24 mouse cellular contexts compared by ENCODE assay signal in genomic region chr2:164144541-164144940, GRCm38 (mm10). TPM values are rescaled to one million over a fixed set of nuclear protein-coding genes. Genes with fewer than 3 reads are reported as not detected.
A peak's percentile ranks its signal among the peaks of the same experiment; 100 is the strongest.
DNase-seq lines count a peak whose midpoint lies in the region; ATAC-seq and TF ChIP-seq lines count a peak whose summit lies in the region.
"Had no signal": no experiment of that assay in that cellular context is flagged by ENCODE, and none has a peak within 500 bp of the region (broad histone marks: within the 10 kb centered on the region; RNA-seq: fewer than 3 reads in every experiment).

No protein-coding gene starts in this region.

- H3K27me3 ChIP-seq in kidney, adult 2 months (replicated peaks; ENCODE audit: control insufficient read depth, insufficient read depth, low read length) = no peaks in the 10 kb centered on the region
- H3K27me3 ChIP-seq in kidney, embryonic 16.5 days (ENCODE audit: insufficient read depth, low read length) = no peaks in the 10 kb centered on the region
- H3K27me3 ChIP-seq in kidney, embryonic 14.5 days (ENCODE audit: control insufficient read depth, insufficient read depth, low read length) = no peaks in the 10 kb centered on the region
- H3K27me3 ChIP-seq: embryonic facial prominence, embryonic 13.5 days; forebrain, embryonic 12.5 days had no signal

- peaks cover 3% of the 10 kb centered on the region for H3K4me1 ChIP-seq in kidney, adult 2 months (ENCODE audit: control insufficient read depth, insufficient read depth, low read length)
- H3K4me1 ChIP-seq in kidney, embryonic 16.5 days (ENCODE audit: insufficient read depth, low read length) = peaks cover 8% of the 10 kb centered on the region
- no peaks in the 10 kb centered on the region for H3K4me1 ChIP-seq in kidney, embryonic 14.5 days (ENCODE audit: control insufficient read depth, insufficient read depth, low read length)

- peak overlapping the region; percentile 84 for H3K27ac ChIP-seq in kidney, adult 2 months (ENCODE audit: insufficient read depth, low read depth, low read length)
- H3K27ac ChIP-seq in kidney, embryonic 16.5 days (ENCODE audit: low read length) = peak overlapping the region; percentile 59
- H3K27ac ChIP-seq in kidney, embryonic 14.5 days (ENCODE audit: low read depth, low read length) = no peak overlapping the region
- H3K27ac ChIP-seq: embryonic facial prominence, embryonic 13.5 days; forebrain, embryonic 12.5 days; heart, embryonic 10.5 days; hindbrain, embryonic 14.5 days had no signal

- DNase-seq in adrenal gland, adult 2 months = peak; percentile 49
- DNase-seq in adrenal gland, adult 8-10 months = no peak
- peak; percentile 54 for DNase-seq in kidney, adult 2 months
- DNase-seq in kidney, postnatal 4 days = no peak
- DNase-seq: cerebellum, adult 18-20 months; cerebellum, adult 9-11 months; cerebellum, postnatal 36 days; gastrocnemius, postnatal 10 days; heart, adult 18-20 months; heart, postnatal 10 days; heart, postnatal 4 days had no signal

- no peaks in the 10 kb centered on the region for H3K36me3 ChIP-seq in kidney, adult 2 months (ENCODE audit: control insufficient read depth, insufficient read depth, low read length)
- no peaks in the 10 kb centered on the region for H3K36me3 ChIP-seq in kidney, embryonic 16.5 days (ENCODE audit: insufficient read depth, low read length)
- no peaks in the 10 kb centered on the region; the same call in 1 of the 2 replicates for H3K36me3 ChIP-seq in kidney, embryonic 14.5 days (ENCODE audit: control insufficient read depth, insufficient read depth, low read length)
- H3K36me3 ChIP-seq: forebrain, embryonic 12.5 days; heart, embryonic 10.5 days had no signal

- no peak for TF ChIP-seq CTCF in kidney, adult 2 months (conservative IDR thresholded peaks at IDR 0.05; ENCODE audit: insufficient read depth, insufficient read length, low read depth, low read length)

- H3K9ac ChIP-seq in kidney, embryonic 16.5 days (replicated peaks; ENCODE audit: low read length) = no peak overlapping the region
- H3K9ac ChIP-seq in kidney, embryonic 14.5 days (ENCODE audit: low read depth, low read length) = no peak overlapping the region
- H3K9ac ChIP-seq: embryonic facial prominence, embryonic 13.5 days; forebrain, embryonic 12.5 days; hindbrain, embryonic 14.5 days had no signal

- no peak overlapping the region for H3K4me2 ChIP-seq in kidney, embryonic 16.5 days (replicated peaks; ENCODE audit: low read depth, low read length)
- no peak overlapping the region for H3K4me2 ChIP-seq in kidney, embryonic 14.5 days (replicated peaks; ENCODE audit: low read depth, low read length)
- H3K4me2 ChIP-seq: embryonic facial prominence, embryonic 13.5 days; forebrain, embryonic 12.5 days; hindbrain, embryonic 14.5 days had no signal

- no peaks in the 10 kb centered on the region for H3K9me3 ChIP-seq in kidney, embryonic 16.5 days (ENCODE audit: low read length)
- no peaks in the 10 kb centered on the region for H3K9me3 ChIP-seq in kidney, embryonic 14.5 days (ENCODE audit: control insufficient read depth, low read length)
- H3K9me3 ChIP-seq: embryonic facial prominence, embryonic 13.5 days; forebrain, embryonic 12.5 days; heart, embryonic 10.5 days had no signal

- no peak overlapping the region for H3K4me3 ChIP-seq in kidney, adult 2 months (ENCODE audit: insufficient read depth, low read depth, low read length)
- no peak overlapping the region for H3K4me3 ChIP-seq in kidney, embryonic 16.5 days (ENCODE audit: low read length)
- no peak overlapping the region for H3K4me3 ChIP-seq in kidney, embryonic 14.5 days (ENCODE audit: low read length)
- H3K4me3 ChIP-seq: embryonic facial prominence, embryonic 13.5 days; forebrain, embryonic 12.5 days; heart, embryonic 10.5 days had no signal

- 0 out of 2 replicates have a peak, but pooled peaks have one; percentile 23 for ATAC-seq in kidney, embryonic 16.5 days (ENCODE audit: low FRiP score, low TSS enrichment)
- ATAC-seq in kidney, embryonic 14.5 days (ENCODE audit: low FRiP score, low TSS enrichment) = no peak
- ATAC-seq: forebrain, embryonic 16.5 days had no signal

- TF ChIP-seq POLR2A in kidney, adult 2 months (IDR thresholded peaks at IDR 0.05; ENCODE audit: low read depth, low read length) = no peak

- 32% methylated on average over 10 of the region's 10 CpGs for WGBS in kidney, adult 2 months
- 64% methylated on average over 10 of the region's 10 CpGs for WGBS in kidney, embryonic 16.5 days
- 70% methylated on average over 10 of the region's 10 CpGs for WGBS in kidney, embryonic 14.5 days

RNA-seq across cellular contexts. Expression of gene Kcns1, which starts 26.4 kb away (rescaled TPM):
- total RNA-seq in adrenal gland, adult 2 months (2021) = not detected
- polyA plus RNA-seq in adrenal gland, adult 2 months (2012; rRNA removed) = not detected in 2 replicates
- under 1 TPM in 1 of 4 experiments, not detected in 3; 0.14 TPM for total RNA-seq in adrenal gland, adult 8-10 months (2022)
- polyA plus RNA-seq in kidney, adult 2 months (2012; rRNA removed) = 0.36 and 0.48 TPM in 2 replicates
- 0.21 and 0.25 TPM in 2 replicates for polyA plus RNA-seq in kidney, embryonic 16.5 days (2015; fragmentation: Nextera tagmentation; extraction: Ambion mirVana)
- 0.16 TPM in 1 of 2 replicates, not detected in the other for polyA plus RNA-seq in kidney, embryonic 14.5 days (2014; fragmentation: Nextera tagmentation; extraction: Ambion mirVana)
- total RNA-seq: adrenal gland, adult 18-20 months; MEL had no signal
- polyA plus RNA-seq: C2C12; heart, embryonic 10.5 days had no signal

RNA-seq across cellular contexts. Expression of gene Wfdc5, which starts 38.0 kb away (rescaled TPM):
- not detected for total RNA-seq in adrenal gland, adult 2 months (2021)
- not detected in 2 replicates for polyA plus RNA-seq in adrenal gland, adult 2 months (2012; rRNA removed)
- not detected for total RNA-seq in adrenal gland, adult 8-10 months (2022)
- not detected in 2 replicates for polyA plus RNA-seq in kidney, adult 2 months (2012; rRNA removed)
- polyA plus RNA-seq in kidney, embryonic 16.5 days (2015; fragmentation: Nextera tagmentation; extraction: Ambion mirVana) = not detected in 2 replicates
- polyA plus RNA-seq in kidney, embryonic 14.5 days (2014; fragmentation: Nextera tagmentation; extraction: Ambion mirVana) = not detected in 2 replicates
- total RNA-seq: adrenal gland, adult 18-20 months; gastrocnemius, postnatal 4 days; heart, adult 18-20 months; heart, postnatal 10 days; heart, postnatal 4 days; MEL had no signal
- polyA plus RNA-seq: C2C12; embryonic facial prominence, embryonic 13.5 days; forebrain, embryonic 12.5 days; forebrain, embryonic 16.5 days; frontal cortex, adult 2 months; heart, embryonic 10.5 days; heart, embryonic 14.5 days; hindbrain, embryonic 14.5 days had no signal

RNA-seq across cellular contexts. Expression of gene Wfdc12, which starts 45.9 kb away (rescaled TPM):
- total RNA-seq in adrenal gland, adult 2 months (2021) = 10 to 100 TPM in 1 of 2 experiments, not detected in 1; 10.5 TPM
- polyA plus RNA-seq in adrenal gland, adult 2 months (2012; rRNA removed) = 0.39 and 2.3 TPM in 2 replicates
- 1 to 10 TPM in 1 of 4 experiments, under 1 TPM in 2, not detected in 1; 0.40 to 4.7 (median 0.67) TPM for total RNA-seq in adrenal gland, adult 8-10 months (2022)
- not detected in 2 replicates for polyA plus RNA-seq in kidney, adult 2 months (2012; rRNA removed)
- polyA plus RNA-seq in kidney, embryonic 16.5 days (2015; fragmentation: Nextera tagmentation; extraction: Ambion mirVana) = not detected in 2 replicates
- not detected in 2 replicates for polyA plus RNA-seq in kidney, embryonic 14.5 days (2014; fragmentation: Nextera tagmentation; extraction: Ambion mirVana)
- total RNA-seq: gastrocnemius, postnatal 10 days; gastrocnemius, postnatal 4 days; heart, adult 18-20 months; heart, postnatal 10 days; heart, postnatal 4 days; MEL had no signal
- polyA plus RNA-seq: C2C12; embryonic facial prominence, embryonic 13.5 days; forebrain, embryonic 12.5 days; forebrain, embryonic 16.5 days; frontal cortex, adult 2 months; heart, embryonic 10.5 days; heart, embryonic 14.5 days; hindbrain, embryonic 14.5 days had no signal

RNA-seq across cellular contexts. Expression of gene Wfdc15a, which starts 55.4 kb away (rescaled TPM):
- total RNA-seq in adrenal gland, adult 2 months (2021) = not detected
- not detected in 2 replicates for polyA plus RNA-seq in adrenal gland, adult 2 months (2012; rRNA removed)
- total RNA-seq in adrenal gland, adult 8-10 months (2022) = not detected
- 0.20 TPM in 1 of 2 replicates, not detected in the other for polyA plus RNA-seq in kidney, adult 2 months (2012; rRNA removed)
- polyA plus RNA-seq in kidney, embryonic 16.5 days (2015; fragmentation: Nextera tagmentation; extraction: Ambion mirVana) = not detected in 2 replicates
- polyA plus RNA-seq in kidney, embryonic 14.5 days (2014; fragmentation: Nextera tagmentation; extraction: Ambion mirVana) = not detected in 2 replicates
- total RNA-seq: adrenal gland, adult 18-20 months; gastrocnemius, postnatal 10 days; gastrocnemius, postnatal 4 days; heart, adult 18-20 months; heart, postnatal 10 days; heart, postnatal 4 days; MEL had no signal
- polyA plus RNA-seq: embryonic facial prominence, embryonic 13.5 days; forebrain, embryonic 12.5 days; forebrain, embryonic 16.5 days; frontal cortex, adult 2 months; heart, embryonic 10.5 days; heart, embryonic 14.5 days; hindbrain, embryonic 14.5 days had no signal

Comparison
In these comparisons a context has a peak if more than half of its experiments do, and no peak if none do; other contexts are left out.
1. DNase-seq: peak in adrenal gland, adult 2 months (single experiment) and kidney, adult 2 months (single experiment); none in adrenal gland, adult 8-10 months (single experiment) and kidney, postnatal 4 days (0 of 2).